Mouse (Mus musculus) small intestine, adult 2 months (tissue): ENCODE results near the gene Slc25a33.

Source experiments
- CTCF ChIP-seq: fragments of 200-500 bp; IDR thresholded peaks from 2 replicates; pipeline ENCODE4 v1.5.1; 2012; ENCODE audit warnings: low read depth, mild to moderate bottlenecking, control low read depth, inconsistent platforms, low read length, moderate library complexity, mixed read lengths; ENCODE audit not compliant: insufficient replicate concordance, insufficient read length; ENCODE audit errors: extremely low read depth
- POLR2A ChIP-seq: fragments of 200-500 bp; IDR thresholded peaks from 2 replicates; pipeline ENCODE4 v1.6.1; 2012; ENCODE audit warnings: low read depth, mild to moderate bottlenecking, control low read depth, inconsistent platforms, low read length, moderate library complexity

DNA sequence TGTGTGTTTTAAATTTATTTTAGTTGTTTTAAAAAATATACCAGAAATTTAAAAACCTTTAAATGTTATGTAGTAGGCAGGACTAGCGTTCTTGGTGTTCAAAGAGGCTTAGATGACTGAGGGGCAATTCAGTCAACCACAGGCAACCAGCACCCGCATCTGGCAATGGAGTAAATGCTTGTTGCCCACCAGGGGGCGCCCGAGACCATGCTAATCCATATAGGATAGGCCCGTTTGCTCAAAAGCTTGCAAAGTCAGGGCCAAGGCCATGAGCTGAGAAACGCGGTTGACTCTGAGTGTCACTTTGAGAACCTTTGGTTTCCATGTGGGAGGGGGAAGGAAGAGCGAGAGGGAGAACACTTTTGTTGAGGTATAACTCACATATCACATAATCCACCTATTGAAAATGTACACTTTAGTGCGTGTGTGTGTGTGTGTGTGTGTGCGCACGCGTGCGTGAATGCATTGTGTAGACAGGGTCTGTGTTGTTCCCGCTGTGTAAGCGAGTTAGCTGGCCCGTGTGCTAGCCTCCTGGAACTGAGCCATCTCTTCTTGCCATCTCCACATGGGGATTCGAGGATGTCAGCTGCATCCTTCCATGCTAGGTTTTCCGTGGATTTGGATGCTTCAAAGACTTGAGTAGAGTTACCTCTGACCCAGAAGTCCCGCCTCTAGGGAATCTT lies 32.8 kb upstream of the Slc25a33 start:
- TF ChIP-seq POLR2A: no peak
- TF ChIP-seq CTCF: peak; percentile 97
